Mouse (Mus musculus) heart, embryonic 12.5 days (tissue): ENCODE data around the gene Olfr1305. TPM values are rescaled to one million over a fixed set of nuclear protein-coding genes. Genes with fewer than 3 reads are reported as not detected.

Experiments
- ATAC-seq: fragments of 200-750 bp; cut with Nextera tagmentation; 2 replicates; pipeline ENCODE4 v1.8.0; 2017; ENCODE audit warnings: moderate TSS enrichment, moderate library complexity; ENCODE audit not compliant: insufficient number of reproducible peaks, low FRiP score
- H3K27ac ChIP-seq: fragments of 300-500 bp; sonication (generic); 2 replicates; pipeline ENCODE4 v1.5.1; 2016; ENCODE audit warnings: mild to moderate bottlenecking, moderate library complexity; ENCODE audit not compliant: poor library complexity, severe bottlenecking
- H3K27me3 ChIP-seq: fragments of 300-500 bp; sonication (generic); replicated peaks from 2 replicates; pipeline ENCODE4 v1.6.1; 2016; ENCODE audit warnings: mild to moderate bottlenecking, moderate library complexity
- H3K36me3 ChIP-seq: fragments of 300-500 bp; sonication (generic); 2 replicates; pipeline ENCODE4 v1.6.1; 2016; ENCODE audit warnings: mild to moderate bottlenecking, moderate library complexity
- H3K4me1 ChIP-seq: fragments of 300-500 bp; sonication (generic); replicated peaks from 2 replicates; pipeline ENCODE4 v1.6.1; 2016; ENCODE audit warnings: mild to moderate bottlenecking
- H3K4me2 ChIP-seq: fragments of 300-500 bp; sonication (generic); 2 replicates; pipeline ENCODE4 v1.6.1; 2016; ENCODE audit warnings: mild to moderate bottlenecking, moderate library complexity
- H3K4me3 ChIP-seq: fragments of 300-500 bp; sonication (generic); 2 replicates; pipeline ENCODE4 v1.5.1; 2016; ENCODE audit warnings: mild to moderate bottlenecking
- H3K9ac ChIP-seq: fragments of 300-500 bp; sonication (generic); 2 replicates; pipeline ENCODE4 v1.6.1; 2016; ENCODE audit warnings: mild to moderate bottlenecking, moderate library complexity
- H3K9me3 ChIP-seq: fragments of 300-500 bp; sonication (generic); replicated peaks from 2 replicates; pipeline ENCODE4 v1.6.1; 2016; ENCODE audit warnings: mild to moderate bottlenecking, moderate library complexity
- whole genome bisulfite sequencing: fragments of 180-500 bp; shearing (Covaris S2); methylation state at CpG from one replicate; pipeline ENCODE4 v1.1.7; 2016; 5-methylcytosine and 5-hydroxymethylcytosine counted together
- polyA plus RNA-seq: library from polyadenylated mRNA; unstranded; fragments of >200 nt; fragmentation: Nextera tagmentation; extraction: Ambion mirVana; gene quantifications from 2 replicates; pipeline ENCODE4 v1.2.1, GENCODE M21; 2016

The Olfr1305 gene
- not detected in 2 replicates for polyA plus RNA-seq

DNA sequence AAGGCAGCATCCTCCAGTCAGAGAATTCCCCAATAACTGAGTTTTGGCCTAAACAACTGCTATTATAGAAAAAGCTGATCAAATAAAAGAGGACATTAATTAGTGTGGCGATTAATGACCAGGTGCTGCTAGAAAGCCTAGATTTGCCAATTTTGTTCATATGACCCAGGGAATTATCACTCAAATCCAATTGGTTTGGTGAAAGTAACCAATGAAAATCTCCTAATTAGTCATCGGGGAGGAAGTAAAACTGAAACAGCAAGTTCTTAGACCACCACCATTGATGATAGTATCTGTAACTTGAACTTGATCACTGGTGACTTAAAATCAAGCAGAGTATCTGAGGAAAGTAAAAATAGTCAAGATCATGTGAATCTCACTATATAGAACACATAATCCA lies at the start of gene Olfr1305:
Olfr1305 (minus strand) TSS at position 101 of the 400 bp plus-strand sequence.
- no peaks in the 10 kb centered on the region for H3K4me1 ChIP-seq
- H3K27ac ChIP-seq: no peak within 1 kb of the TSS
- 74% methylated on average over 2 of the region's 2 CpGs for WGBS
- 0 out of 2 replicates have a peak, but pooled peaks cover 3% of the 10 kb centered on the region for H3K9me3 ChIP-seq
- ATAC-seq: no peak
- H3K36me3 ChIP-seq: no peaks in the 10 kb centered on the region
- H3K9ac ChIP-seq: no peak within 1 kb of the TSS
- no peaks in the 10 kb centered on the region for H3K27me3 ChIP-seq
- no peak within 1 kb of the TSS for H3K4me3 ChIP-seq
- no peak within 1 kb of the TSS for H3K4me2 ChIP-seq

DNA sequence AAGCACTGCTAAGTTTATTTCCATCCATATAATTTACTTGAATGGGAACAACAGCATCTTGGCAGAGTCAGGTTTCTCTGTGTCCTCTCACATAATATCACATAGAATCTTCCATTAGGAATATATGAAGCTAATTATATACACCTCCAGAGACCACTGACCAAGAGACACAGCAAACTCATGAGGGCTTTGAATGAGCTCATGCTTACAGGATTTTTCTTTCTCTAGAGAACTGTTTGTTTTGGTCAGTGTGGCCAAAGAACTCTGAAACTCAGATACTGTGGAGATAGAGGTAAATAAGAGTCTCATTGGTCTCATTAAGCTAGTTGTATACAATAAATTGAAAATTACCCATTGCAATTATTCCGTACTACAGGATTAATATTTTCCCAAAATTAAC lies 39.2 kb upstream of the Olfr1305 start, which contains the start of gene Olfr1306:
Olfr1306 (minus strand) TSS at position 101 of the 400 bp plus-strand sequence.
- Histone ChIP-seq H3K36me3 (no peaks in the 10 kb centered on the region), H3K27me3 (no peaks in the 10 kb centered on the region), H3K9ac (no peak within 1 kb of the TSS), H3K9me3 (peaks cover 8% of the 10 kb centered on the region), H3K4me1 (no peaks in the 10 kb centered on the region), H3K4me2 (no peak within 1 kb of the TSS), H3K4me3 (no peak within 1 kb of the TSS), H3K27ac (no peak within 1 kb of the TSS)
- 76% methylated on average over 1 of the region's 1 CpGs for WGBS
- ATAC-seq: no peak

DNA sequence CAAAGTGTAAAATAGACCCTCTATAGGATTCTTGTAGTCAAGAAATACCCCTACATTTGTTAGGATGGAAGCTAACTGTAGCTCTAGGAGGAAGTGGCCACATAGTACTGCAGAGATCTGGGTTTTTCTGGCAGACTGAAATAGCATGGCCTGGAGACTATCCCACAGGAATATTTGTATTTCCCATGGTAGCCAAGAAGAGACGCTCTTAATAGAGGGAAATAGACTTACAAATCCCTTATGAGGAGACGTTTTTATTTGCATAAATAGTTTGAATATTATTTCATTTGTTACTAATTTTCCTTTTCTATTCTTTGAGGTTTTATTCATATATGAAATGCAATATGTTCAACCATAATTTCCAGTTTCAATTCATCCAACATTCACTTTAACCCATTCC lies 56.7 kb downstream of the Olfr1305 start, which contains the start of gene Olfr1303:
Olfr1303 (minus strand) TSS at position 101 of the 400 bp plus-strand sequence.
- ATAC-seq: no peak
- no peak within 1 kb of the TSS for H3K9ac ChIP-seq
- H3K4me2 ChIP-seq: no peak within 1 kb of the TSS
- H3K9me3 ChIP-seq: no peaks in the 10 kb centered on the region
- no peaks in the 10 kb centered on the region for H3K36me3 ChIP-seq
- 72% methylated on average over 2 of the region's 2 CpGs for WGBS
- H3K27ac ChIP-seq: no peak within 1 kb of the TSS
- H3K4me1 ChIP-seq: no peaks in the 10 kb centered on the region
- no peaks in the 10 kb centered on the region for H3K27me3 ChIP-seq
- no peak within 1 kb of the TSS for H3K4me3 ChIP-seq

Other genes with a start within 250 kb of the Olfr1305 start
- not detected in 2 replicates for gene Olfr1298, start 227.9 kb downstream of the Olfr1305 start, polyA plus RNA-seq
- not detected in 2 replicates for gene Olfr1299, start 215.7 kb downstream of the Olfr1305 start, polyA plus RNA-seq
- gene Olfr1301, start 126.1 kb downstream of the Olfr1305 start, polyA plus RNA-seq: not detected in 2 replicates
- not detected in 2 replicates for gene Olfr1302, start 99.7 kb downstream of the Olfr1305 start, polyA plus RNA-seq
- not detected in 2 replicates for gene Olfr1303, start 56.8 kb downstream of the Olfr1305 start, polyA plus RNA-seq
- not detected in 2 replicates for gene Olfr1306, start 39.1 kb upstream of the Olfr1305 start, polyA plus RNA-seq
- 0.01 TPM in 1 of 2 replicates, not detected in the other for gene Olfr1307, start 72.3 kb upstream of the Olfr1305 start, polyA plus RNA-seq
- gene Olfr1308, start 87.8 kb upstream of the Olfr1305 start, polyA plus RNA-seq: not detected in 2 replicates
- not detected in 2 replicates for gene Olfr1309, start 113.1 kb upstream of the Olfr1305 start, polyA plus RNA-seq
- not detected in 2 replicates for gene Olfr1310, start 135.6 kb upstream of the Olfr1305 start, polyA plus RNA-seq
- gene Olfr1311, start 147.3 kb upstream of the Olfr1305 start, polyA plus RNA-seq: not detected in 2 replicates
- not detected in 2 replicates for gene Olfr1312, start 173.1 kb upstream of the Olfr1305 start, polyA plus RNA-seq
- not detected in 2 replicates for gene Olfr1313, start 200.7 kb upstream of the Olfr1305 start, polyA plus RNA-seq
- gene Olfr1314, start 219.6 kb upstream of the Olfr1305 start, polyA plus RNA-seq: not detected in 2 replicates
- not detected in 2 replicates for gene Olfr1315-ps1, start 238.3 kb upstream of the Olfr1305 start, polyA plus RNA-seq